ENCODE assay signal across 29 mouse cellular contexts in the genomic region with DNA sequence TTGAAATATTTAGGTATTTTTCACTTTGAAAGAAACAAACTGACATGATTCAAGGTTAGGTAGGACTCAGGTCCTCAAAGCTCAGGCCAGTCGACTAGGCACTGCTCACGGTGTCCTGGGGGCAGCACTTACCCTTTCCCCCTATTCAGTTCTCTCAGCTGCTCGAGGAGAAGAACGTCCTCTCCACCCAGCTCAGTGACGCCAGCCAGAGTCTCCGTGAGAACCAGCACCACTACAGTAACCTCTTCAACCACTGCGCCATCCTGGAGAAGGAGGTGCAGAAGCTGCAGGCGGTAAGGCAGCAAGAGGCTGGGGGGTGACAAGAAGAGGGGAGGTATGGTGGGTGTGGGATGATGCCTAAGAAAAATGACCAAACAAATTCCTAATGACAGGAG. TPM values are rescaled to one million over a fixed set of nuclear protein-coding genes. Genes with fewer than 3 reads are reported as not detected.
"Had no signal": no experiment of that assay in that cellular context is flagged by ENCODE, and none has a peak within 500 bp of the region (broad histone marks: within the 10 kb centered on the region; RNA-seq: fewer than 3 reads in every experiment).

No protein-coding gene starts in this region.

- H3K9ac ChIP-seq: limb, embryonic 12.5 days; limb, embryonic 13.5 days; limb, embryonic 15.5 days; liver, embryonic 12.5 days; liver, embryonic 13.5 days; liver, embryonic 14.5 days; liver, embryonic 15.5 days; liver, postnatal 0 days; lung, embryonic 14.5 days; lung, embryonic 15.5 days; midbrain, embryonic 12.5 days; midbrain, embryonic 13.5 days; midbrain, embryonic 15.5 days had no signal

- H3K27ac ChIP-seq: limb, embryonic 10.5 days; limb, embryonic 12.5 days; limb, embryonic 13.5 days; limb, embryonic 15.5 days; liver, embryonic 12.5 days; liver, embryonic 13.5 days; liver, embryonic 14.5 days; liver, embryonic 15.5 days; lung, embryonic 15.5 days; macrophage; midbrain, embryonic 10.5 days; midbrain, embryonic 12.5 days; midbrain, embryonic 13.5 days; midbrain, embryonic 15.5 days had no signal

- H3K4me2 ChIP-seq: limb, embryonic 12.5 days; limb, embryonic 13.5 days; limb, embryonic 15.5 days; liver, embryonic 11.5 days; liver, embryonic 12.5 days; liver, embryonic 13.5 days; liver, embryonic 15.5 days; lung, embryonic 14.5 days; lung, embryonic 15.5 days; midbrain, embryonic 11.5 days; midbrain, embryonic 12.5 days; midbrain, embryonic 13.5 days; midbrain, embryonic 15.5 days had no signal

- DNase-seq: left cerebral cortex, postnatal 4 days; liver; liver, embryonic 13.5 days; liver, postnatal 0 days; lung, adult 18-20 months; lung, adult 2 months; lung, embryonic 14.5 days; lung, postnatal 10 days; lung, postnatal 14 days; lung, postnatal 36 days; lung, postnatal 4 days; midbrain, embryonic 14.5 days had no signal

- H3K4me3 ChIP-seq: limb, embryonic 10.5 days; limb, embryonic 12.5 days; limb, embryonic 13.5 days; limb, embryonic 15.5 days; liver, embryonic 12.5 days; liver, embryonic 13.5 days; liver, embryonic 15.5 days; lung, embryonic 15.5 days; megakaryocyte, embryonic 14.5 days; midbrain, embryonic 10.5 days; midbrain, embryonic 12.5 days; midbrain, embryonic 13.5 days; midbrain, embryonic 15.5 days; myocyte had no signal

- H3K4me1 ChIP-seq: limb, embryonic 13.5 days; limb, embryonic 15.5 days; liver, embryonic 12.5 days; liver, embryonic 13.5 days; liver, embryonic 15.5 days; lung, embryonic 15.5 days; midbrain, embryonic 10.5 days; midbrain, embryonic 12.5 days; midbrain, embryonic 13.5 days; midbrain, embryonic 15.5 days had no signal

- H3K27me3 ChIP-seq: limb, embryonic 12.5 days; limb, embryonic 13.5 days; limb, embryonic 15.5 days; liver, embryonic 12.5 days; liver, embryonic 13.5 days; liver, embryonic 15.5 days; lung, embryonic 15.5 days; megakaryocyte, embryonic 14.5 days; midbrain, embryonic 12.5 days; midbrain, embryonic 13.5 days; midbrain, embryonic 15.5 days had no signal

- H3K9me3 ChIP-seq: limb, embryonic 10.5 days; limb, embryonic 12.5 days; limb, embryonic 13.5 days; limb, embryonic 15.5 days; liver, embryonic 12.5 days; liver, embryonic 13.5 days; liver, embryonic 15.5 days; lung, embryonic 15.5 days; megakaryocyte, embryonic 14.5 days; midbrain, embryonic 10.5 days; midbrain, embryonic 12.5 days; midbrain, embryonic 13.5 days; midbrain, embryonic 15.5 days had no signal

RNA-seq across cellular contexts. Expression of gene Eaf2, which starts 53.3 kb away (rescaled TPM):
- polyA plus RNA-seq: macrophage had no signal
